Mouse (Mus musculus): ENCODE data around the gene Lmbr1l. TPM values are rescaled to one million over a fixed set of nuclear protein-coding genes. Genes with fewer than 3 reads are reported as not detected.

The Lmbr1l gene
- 23.9 and 28.3 TPM in 2 replicates for polyA plus RNA-seq (2016; fragmentation: Nextera tagmentation; extraction: Ambion mirVana)

DNA sequence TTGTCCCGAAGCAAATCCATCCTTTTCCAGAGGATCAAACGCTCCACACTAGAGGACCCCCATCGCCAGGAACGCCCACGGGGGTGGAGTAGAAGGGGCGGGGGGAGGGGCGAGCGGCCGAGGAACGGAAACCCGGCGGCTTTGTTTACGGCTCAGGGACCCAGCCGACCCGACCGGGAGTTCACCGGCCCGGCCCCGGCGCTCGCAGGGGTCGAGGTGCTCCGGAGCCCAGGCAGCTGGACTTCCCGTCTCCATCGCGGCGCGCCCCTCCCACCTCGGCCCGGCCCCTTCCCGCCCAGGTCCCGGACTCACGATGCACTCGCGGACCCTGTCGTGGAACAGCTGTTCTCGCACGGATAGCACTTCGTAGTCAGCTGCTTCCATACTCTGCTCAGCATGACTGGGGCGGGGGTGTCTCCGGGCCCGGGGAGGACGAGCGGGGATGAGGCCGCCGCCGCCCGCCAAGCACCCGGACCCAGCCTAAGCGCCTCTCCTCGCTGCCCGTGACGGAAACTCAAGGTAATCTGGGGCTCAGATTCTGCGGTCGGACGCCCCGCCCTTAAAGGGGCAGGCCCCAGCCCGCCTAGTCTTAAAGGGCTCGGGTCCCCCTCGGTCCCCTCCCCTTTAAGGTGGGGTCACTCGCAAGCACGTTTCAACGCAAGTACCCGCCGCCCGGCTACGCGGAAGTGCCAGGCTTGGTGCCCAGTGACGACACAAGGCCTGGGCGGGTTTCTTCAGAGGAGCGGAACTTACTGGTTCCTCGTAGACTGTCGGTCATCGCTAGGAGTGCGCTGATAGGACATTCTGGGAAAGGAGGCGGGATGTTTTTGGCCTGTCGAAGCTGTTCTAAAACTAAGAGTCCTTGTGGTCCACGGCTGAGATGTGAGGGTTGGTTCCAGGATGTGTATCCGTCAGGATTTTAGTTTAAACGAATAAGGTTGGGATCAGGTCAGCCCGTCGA is at the start of gene Lmbr1l:
Gene Lmbr1l (minus strand): TSS at position 694 of the 961 bp plus-strand sequence.
- Histone ChIP-seq H3K27ac (peak within 1 kb of the TSS; percentile 94), H3K36me3 (peaks cover 33% of the 10 kb centered on the region), H3K4me3 (peak within 1 kb of the TSS; percentile 80), H3K9me3 (replicated peaks) (no peaks in the 10 kb centered on the region), H3K27me3 (ENCODE audit: low read depth, poor library complexity, severe bottlenecking) (no peaks in the 10 kb centered on the region), H3K4me1 (peaks cover 20% of the 10 kb centered on the region)
- peak; percentile 96 for DNase-seq (ENCODE audit: low spot score)
- WGBS: under 1% methylated on average over 79 of the region's 82 CpGs

DNA sequence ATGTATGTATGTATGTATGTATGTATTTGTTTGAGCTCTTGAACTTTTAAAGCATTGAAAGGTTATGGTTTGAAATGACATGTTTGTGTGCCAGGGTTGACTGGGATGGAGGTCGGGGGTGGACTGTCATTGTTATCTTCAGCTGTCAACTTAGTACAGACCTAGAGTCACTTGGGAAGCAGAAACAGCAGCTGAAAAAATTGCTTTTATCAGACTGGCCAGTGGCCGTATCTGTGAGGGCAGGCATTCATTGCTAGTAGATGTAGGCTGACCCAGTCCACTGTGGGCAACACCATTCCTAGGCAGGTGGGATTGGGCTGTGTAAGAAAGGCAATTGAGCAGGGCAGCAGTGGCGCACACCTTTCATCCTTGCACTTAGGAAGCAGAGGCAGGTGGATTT is 41.5 kb upstream of the Lmbr1l start:
- H3K9me3 ChIP-seq (replicated peaks): no peaks in the 10 kb centered on the region
- no peaks in the 10 kb centered on the region for H3K27me3 ChIP-seq (ENCODE audit: low read depth, poor library complexity, severe bottlenecking)
- H3K4me3 ChIP-seq: no peak overlapping the region
- H3K36me3 ChIP-seq: no peaks in the 10 kb centered on the region
- peaks cover 8% of the 10 kb centered on the region for H3K4me1 ChIP-seq
- no peak overlapping the region for H3K27ac ChIP-seq
- no peak for DNase-seq (ENCODE audit: low spot score)
- WGBS: 81% methylated on average over 3 of the region's 3 CpGs

DNA sequence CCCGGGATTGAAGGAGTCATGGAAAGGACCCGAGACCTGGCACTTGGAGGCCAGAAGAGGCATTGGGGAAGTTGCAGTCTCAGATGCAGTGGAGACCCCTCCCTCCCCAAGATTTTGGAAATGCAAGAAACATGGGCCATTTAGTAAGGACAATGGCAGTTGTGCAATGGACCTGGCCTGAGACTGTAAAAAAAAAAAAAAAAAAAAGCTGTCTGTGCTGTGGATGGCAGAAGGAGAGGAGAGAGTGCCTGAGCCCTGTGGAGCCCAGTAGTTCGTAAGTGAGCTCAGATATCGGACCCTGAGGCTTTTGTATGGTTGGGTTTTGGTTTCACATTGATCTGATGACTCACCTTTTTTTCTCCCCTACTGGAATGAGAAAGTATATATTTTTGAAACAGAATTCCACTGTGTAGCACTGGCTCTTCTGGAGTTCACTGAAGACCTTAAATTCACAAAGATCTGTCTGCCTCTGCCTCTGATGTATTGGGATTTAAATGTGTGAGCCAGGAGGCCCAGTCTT is 40.9 kb upstream of the Lmbr1l start:
- H3K36me3 ChIP-seq: no peaks in the 10 kb centered on the region
- H3K27ac ChIP-seq: no peak overlapping the region
- no peak for DNase-seq (ENCODE audit: low spot score)
- no peak overlapping the region for H3K4me3 ChIP-seq
- WGBS: 94% methylated on average over 4 of the region's 4 CpGs
- H3K27me3 ChIP-seq (ENCODE audit: low read depth, poor library complexity, severe bottlenecking): no peaks in the 10 kb centered on the region
- peaks cover 13% of the 10 kb centered on the region for H3K4me1 ChIP-seq
- H3K9me3 ChIP-seq (replicated peaks): no peaks in the 10 kb centered on the region

GRCm38 (mm10) chr15:98957475-98957874 is 39.4 kb upstream of the Lmbr1l start:
- peaks cover 23% of the 10 kb centered on the region for H3K4me1 ChIP-seq
- H3K9me3 ChIP-seq (replicated peaks): no peaks in the 10 kb centered on the region
- DNase-seq (ENCODE audit: low spot score): no peak
- H3K4me3 ChIP-seq: no peak overlapping the region
- H3K36me3 ChIP-seq: no peaks in the 10 kb centered on the region
- 90% methylated on average over 5 of the region's 5 CpGs for WGBS
- H3K27me3 ChIP-seq (ENCODE audit: low read depth, poor library complexity, severe bottlenecking): no peaks in the 10 kb centered on the region
- H3K27ac ChIP-seq: no peak overlapping the region

- Histone ChIP-seq H3K4me3 (no peak overlapping the region), H3K27ac (no peak overlapping the region), H3K27me3 (ENCODE audit: low read depth, poor library complexity, severe bottlenecking) (no peaks in the 10 kb centered on the region), H3K36me3 (peaks cover 8% of the 10 kb centered on the region), H3K9me3 (replicated peaks) (no peaks in the 10 kb centered on the region), H3K4me1 (peaks cover 30% of the 10 kb centered on the region)
- WGBS: 94% methylated on average over 4 of the region's 4 CpGs
- no peak for DNase-seq (ENCODE audit: low spot score)
Observed at GRCm38 (mm10) chr15:98956000-98956399, 38.0 kb upstream of the Lmbr1l start.

GRCm38 (mm10) chr15:98955324-98955723 is 37.3 kb upstream of the Lmbr1l start:
- WGBS: 81% methylated on average over 4 of the region's 4 CpGs
- Histone ChIP-seq H3K9me3 (replicated peaks) (no peaks in the 10 kb centered on the region), H3K27ac (peak overlapping the region; percentile 96), H3K4me1 (peaks cover 30% of the 10 kb centered on the region), H3K4me3 (peak overlapping the region; percentile 36), H3K27me3 (ENCODE audit: low read depth, poor library complexity, severe bottlenecking) (no peaks in the 10 kb centered on the region), H3K36me3 (peaks cover 13% of the 10 kb centered on the region)
- no peak for DNase-seq (ENCODE audit: low spot score)

- peak overlapping the region; percentile 79 for H3K4me3 ChIP-seq
- peaks cover 30% of the 10 kb centered on the region for H3K4me1 ChIP-seq
- WGBS: 26% methylated on average over 14 of the region's 14 CpGs
- no peaks in the 10 kb centered on the region for H3K27me3 ChIP-seq (ENCODE audit: low read depth, poor library complexity, severe bottlenecking)
- H3K9me3 ChIP-seq (replicated peaks): no peaks in the 10 kb centered on the region
- no peak for DNase-seq (ENCODE audit: low spot score)
- peaks cover 15% of the 10 kb centered on the region for H3K36me3 ChIP-seq
- peak overlapping the region; percentile 96 for H3K27ac ChIP-seq
Observed at GRCm38 (mm10) chr15:98954425-98955253, 36.6 kb upstream of the Lmbr1l start.

DNA sequence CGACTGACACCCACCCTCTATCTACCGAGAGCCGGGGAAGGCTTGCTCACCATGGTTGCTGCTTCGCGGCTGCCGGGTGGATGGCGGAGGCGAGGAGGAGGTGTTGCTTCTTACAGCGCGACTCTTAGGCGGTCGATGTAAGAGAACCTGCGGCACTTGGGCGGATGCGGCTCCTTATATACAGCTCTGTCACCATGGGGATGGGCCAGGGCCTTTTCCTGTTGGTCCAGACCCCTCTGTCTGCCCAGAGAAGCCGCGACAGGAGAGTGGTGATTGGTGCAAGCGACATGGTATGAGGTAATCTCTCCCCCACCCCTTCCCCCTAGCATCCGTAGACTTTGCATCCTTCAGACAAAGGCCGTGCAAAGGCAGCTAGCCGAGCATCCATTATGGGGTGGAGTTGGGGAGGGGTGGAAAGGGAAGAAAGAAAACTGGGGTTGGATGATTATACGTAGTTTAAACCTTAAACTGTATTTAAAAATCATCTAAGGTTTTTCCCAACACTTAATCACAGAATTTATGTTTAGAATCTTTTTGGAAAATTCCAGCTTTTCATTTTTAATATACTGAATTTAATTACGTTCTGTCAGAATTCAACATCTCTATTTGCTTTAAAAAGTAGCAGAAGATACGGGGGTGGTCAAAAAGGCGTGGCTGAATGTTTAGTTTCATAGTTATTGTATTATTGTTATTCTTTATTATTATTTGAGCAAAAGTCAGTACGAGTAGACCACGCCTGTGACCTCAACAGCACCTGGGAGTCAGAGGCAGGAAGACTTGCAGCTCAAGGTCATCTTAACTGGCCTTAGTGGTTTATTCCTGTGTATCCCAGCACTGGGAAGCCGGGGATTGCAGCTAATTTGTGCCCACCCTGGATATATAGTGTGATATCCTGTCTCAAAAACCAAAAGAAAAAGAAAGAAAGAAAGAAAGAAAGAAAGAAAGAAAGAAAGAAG is 35.6 kb upstream of the Lmbr1l start, which contains the start of the genes Gm49450 and Tuba1a:
Gene Gm49450 (minus strand): TSS at position 151 of the 956 bp plus-strand sequence.
Gene Tuba1a (minus strand): TSS at position 303 of the 956 bp plus-strand sequence.
- Histone ChIP-seq H3K4me1 (peaks cover 30% of the 10 kb centered on the region), H3K27me3 (ENCODE audit: low read depth, poor library complexity, severe bottlenecking) (no peaks in the 10 kb centered on the region), H3K36me3 (peaks cover 20% of the 10 kb centered on the region), H3K4me3 (peak within 1 kb of the TSS; percentile 79), H3K27ac (peak within 1 kb of the TSS; percentile 96), H3K9me3 (replicated peaks) (no peaks in the 10 kb centered on the region)
- 7% methylated on average over 28 of the region's 28 CpGs for WGBS
- DNase-seq (ENCODE audit: low spot score): peak; percentile 97

- peaks cover 30% of the 10 kb centered on the region for H3K4me1 ChIP-seq
- WGBS: under 1% methylated on average over 41 of the region's 41 CpGs
Observed at GRCm38 (mm10) chr15:98952751-98953400, 34.8 kb upstream of the Lmbr1l start.

DNA sequence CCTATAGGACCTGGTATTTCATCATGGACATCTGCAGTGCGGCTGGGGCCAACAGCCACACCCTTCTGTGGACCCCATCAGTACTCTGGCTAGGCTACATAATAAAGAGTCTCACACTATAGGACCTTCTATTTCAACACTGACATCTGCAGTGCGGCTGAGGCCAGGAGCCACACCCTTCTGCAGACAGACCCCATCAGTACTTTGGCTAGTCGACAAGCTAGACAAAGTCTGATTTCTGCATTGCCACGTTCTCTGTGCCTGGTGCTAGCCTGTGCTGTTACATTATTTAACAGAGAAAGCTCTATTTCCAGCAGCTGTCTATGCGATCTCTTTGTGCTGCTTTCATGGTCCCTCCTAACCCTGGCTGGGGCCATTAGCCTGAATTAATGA is 34.0 kb upstream of the Lmbr1l start:
- no peak for DNase-seq (ENCODE audit: low spot score)
- H3K4me3 ChIP-seq: peak overlapping the region; percentile 79
- 66% methylated on average over 5 of the region's 5 CpGs for WGBS
- peaks cover 20% of the 10 kb centered on the region for H3K36me3 ChIP-seq
- H3K9me3 ChIP-seq (replicated peaks): no peaks in the 10 kb centered on the region
- peak overlapping the region; percentile 96 for H3K27ac ChIP-seq
- peaks cover 30% of the 10 kb centered on the region for H3K4me1 ChIP-seq
- H3K27me3 ChIP-seq (ENCODE audit: low read depth, poor library complexity, severe bottlenecking): no peaks in the 10 kb centered on the region

More at GRCm38 (mm10) chr15:98952751-98953400, 34.8 kb upstream of the Lmbr1l start:
- H3K4me3 ChIP-seq: peak overlapping the region; percentile 79
- H3K36me3 ChIP-seq: peaks cover 20% of the 10 kb centered on the region
- no peaks in the 10 kb centered on the region for H3K27me3 ChIP-seq (ENCODE audit: low read depth, poor library complexity, severe bottlenecking)
- H3K27ac ChIP-seq: peak overlapping the region; percentile 96
- DNase-seq (ENCODE audit: low spot score): peak; percentile 89
- H3K9me3 ChIP-seq (replicated peaks): no peaks in the 10 kb centered on the region

All from limb, embryonic 10.5 days (tissue).